Mouse (Mus musculus) myocyte (in vitro differentiated cells): ENCODE data around the gene Dtnb. TPM values are rescaled to one million over a fixed set of nuclear protein-coding genes. Genes with fewer than 3 reads are reported as not detected.

ENCODE experiments used
- H3K27me3 ChIP-seq: one replicate; pipeline ENCODE4 v1.6.1; 2011; ENCODE audit not compliant: control insufficient read depth, insufficient read depth, insufficient read length
- H3K36me3 ChIP-seq: one replicate; pipeline ENCODE4 v1.6.1; 2011; ENCODE audit not compliant: control insufficient read depth, insufficient read depth
- H3K4me2 ChIP-seq: one replicate; pipeline ENCODE4 v1.6.1; 2011; ENCODE audit warnings: low read depth, control low read depth
- H3K4me3 ChIP-seq: one replicate; pipeline ENCODE4 v1.5.1; 2011; ENCODE audit warnings: mild to moderate bottlenecking, control low read depth, moderate library complexity
- H3K79me2 ChIP-seq: one replicate; pipeline ENCODE4 v1.6.1; 2011; ENCODE audit not compliant: control insufficient read depth, insufficient read depth
- H3ac ChIP-seq: one replicate; pipeline ENCODE4 v1.6.1; 2011; ENCODE audit not compliant: control insufficient read depth, insufficient read length
- CEBPB ChIP-seq: IDR thresholded peaks from 2 replicates; pipeline ENCODE4 v1.6.1; 2011; ENCODE audit warnings: mild to moderate bottlenecking, moderate library complexity; ENCODE audit not compliant: poor library complexity, insufficient read depth, severe bottlenecking
- E2F4 ChIP-seq: IDR thresholded peaks from one replicate; pipeline ENCODE4 v1.6.1; 2011; ENCODE audit warnings: mild to moderate bottlenecking, control low read depth, moderate library complexity; ENCODE audit not compliant: insufficient read depth
- MAX ChIP-seq: IDR thresholded peaks from one replicate; pipeline ENCODE4 v1.6.1; 2011; ENCODE audit warnings: low read depth, mild to moderate bottlenecking, control low read depth
- MYOD1 ChIP-seq, 3 experiments: IDR thresholded peaks; one replicate each; pipeline ENCODE4 v1.6.1; 2011; ENCODE audit warnings: control low read depth in 2 of 3, low read depth in 2 of 3, mild to moderate bottlenecking in 2 of 3, moderate library complexity in 1 of 3; ENCODE audit not compliant: insufficient read length in 2 of 3, control insufficient read depth in 1 of 3
- MYOG ChIP-seq, 3 experiments: IDR thresholded peaks; one replicate each; pipeline ENCODE4 v1.6.1; 2011; ENCODE audit warnings: control low read depth in 2 of 3, low read depth in 2 of 3, mild to moderate bottlenecking in 2 of 3; ENCODE audit not compliant: insufficient read length in 2 of 3, control insufficient read depth in 1 of 3, insufficient read depth in 1 of 3
- POLR2A ChIP-seq: IDR thresholded peaks from one replicate; pipeline ENCODE4 v1.6.1; 2011; ENCODE audit warnings: low read depth, mild to moderate bottlenecking, control low read depth, moderate library complexity; ENCODE audit not compliant: insufficient read length
- POLR2AphosphoS2 ChIP-seq: IDR thresholded peaks from one replicate; pipeline ENCODE4 v1.6.1; 2011; ENCODE audit warnings: low read depth, control low read depth; ENCODE audit not compliant: insufficient read length
- REST ChIP-seq: IDR thresholded peaks from one replicate; pipeline ENCODE4 v1.6.1; 2011; ENCODE audit warnings: mild to moderate bottlenecking, control low read depth, moderate library complexity; ENCODE audit not compliant: insufficient read depth, insufficient read length
- SRF ChIP-seq: IDR thresholded peaks from one replicate; pipeline ENCODE4 v1.6.1; 2011; ENCODE audit warnings: low read depth; ENCODE audit not compliant: control insufficient read depth, insufficient read length
- TCF12 ChIP-seq: IDR thresholded peaks from one replicate; pipeline ENCODE4 v1.6.1; 2011; ENCODE audit warnings: mild to moderate bottlenecking, control low read depth; ENCODE audit not compliant: poor library complexity, insufficient read depth, severe bottlenecking
- TCF3 ChIP-seq: IDR thresholded peaks from one replicate; pipeline ENCODE4 v1.6.1; 2011; ENCODE audit warnings: low read depth, control low read depth; ENCODE audit not compliant: insufficient read length
- USF1 ChIP-seq: IDR thresholded peaks from one replicate; pipeline ENCODE4 v1.6.1; 2011; ENCODE audit warnings: low read depth, mild to moderate bottlenecking, control low read depth, moderate library complexity
- polyA plus RNA-seq: library from polyadenylated mRNA; unstranded; fragments of >200 nt; fragmentation: generic; extraction: Trizol; gene quantifications from one replicate; pipeline ENCODE4 v1.2.1, GENCODE M21; 2012; ENCODE audit warnings: missing spikeins

Dtnb gene
- polyA plus RNA-seq, 1 experiment = 5.5 TPM

GRCm38 (mm10) chr12:3759419-3759818 lies 187.2 kb downstream of the Dtnb start:
- TF ChIP-seq SRF (no peak), USF1 (no peak), MYOG (IDR thresholded peaks at IDR 0.05; ENCODE audit: control insufficient read depth in 1 of 3, insufficient read depth in 1 of 3, insufficient read length in 2 of 3, low read depth in 2 of 3) (no peak), E2F4 (no peak), POLR2A (no peak), POLR2AphosphoS2 (no peak), TCF3 (no peak)
- Histone ChIP-seq H3K79me2 (no peaks in the 10 kb centered on the region), H3ac (no peak overlapping the region), H3K27me3 (no peaks in the 10 kb centered on the region), H3K4me3 (no peak overlapping the region), H3K36me3 (no peaks in the 10 kb centered on the region), H3K4me2 (no peak overlapping the region)

- TF ChIP-seq MYOG (IDR thresholded peaks at IDR 0.05; ENCODE audit: control insufficient read depth in 1 of 3, insufficient read depth in 1 of 3, insufficient read length in 2 of 3, low read depth in 2 of 3) (no peak), CEBPB (no peak), POLR2A (no peak), TCF12 (no peak), REST (no peak)
- no peak overlapping the region for H3K4me3 ChIP-seq
- H3ac ChIP-seq = no peak overlapping the region
Measured at GRCm38 (mm10) chr12:3760876-3761590, 188.9 kb downstream of the Dtnb start.

GRCm38 (mm10) chr12:3761591-3762295 lies 189.6 kb downstream of the Dtnb start:
- TF ChIP-seq POLR2A (no peak), E2F4 (no peak), REST (no peak), CEBPB (no peak), TCF12 (no peak), SRF (no peak), POLR2AphosphoS2 (no peak), USF1 (no peak), MAX (no peak), MYOD1 (IDR thresholded peaks at IDR 0.05; ENCODE audit: control insufficient read depth in 1 of 3, insufficient read length in 2 of 3, low read depth in 2 of 3) (no peak), TCF3 (no peak), MYOG (IDR thresholded peaks at IDR 0.05; ENCODE audit: control insufficient read depth in 1 of 3, insufficient read depth in 1 of 3, insufficient read length in 2 of 3, low read depth in 2 of 3) (no peak)
- no peaks in the 10 kb centered on the region for H3K79me2 ChIP-seq
- no peak overlapping the region for H3K4me2 ChIP-seq
- H3ac ChIP-seq = no peak overlapping the region
- H3K36me3 ChIP-seq = no peaks in the 10 kb centered on the region
- H3K4me3 ChIP-seq = no peak overlapping the region
- H3K27me3 ChIP-seq = no peaks in the 10 kb centered on the region

More at GRCm38 (mm10) chr12:3760876-3761590, 188.9 kb downstream of the Dtnb start:
- Histone ChIP-seq H3K36me3 (no peaks in the 10 kb centered on the region), H3K79me2 (no peaks in the 10 kb centered on the region), H3K27me3 (no peaks in the 10 kb centered on the region), H3K4me2 (no peak overlapping the region)

GRCm38 (mm10) chr12:3764191-3764804 lies 192.1 kb downstream of the Dtnb start:
- Histone ChIP-seq H3K36me3 (no peaks in the 10 kb centered on the region), H3K27me3 (no peaks in the 10 kb centered on the region), H3K4me2 (no peak overlapping the region), H3K79me2 (no peaks in the 10 kb centered on the region), H3ac (no peak overlapping the region), H3K4me3 (no peak overlapping the region)
- TF ChIP-seq USF1 = no peak
- TF ChIP-seq SRF = no peak
- no peak for TF ChIP-seq MYOD1 (IDR thresholded peaks at IDR 0.05; ENCODE audit: control insufficient read depth in 1 of 3, insufficient read length in 2 of 3, low read depth in 2 of 3)
- no peak for TF ChIP-seq POLR2AphosphoS2
- TF ChIP-seq POLR2A = no peak
- no peak for TF ChIP-seq MYOG (IDR thresholded peaks at IDR 0.05; ENCODE audit: control insufficient read depth in 1 of 3, insufficient read depth in 1 of 3, insufficient read length in 2 of 3, low read depth in 2 of 3)
- TF ChIP-seq TCF12 = no peak
- TF ChIP-seq TCF3 = no peak
- no peak for TF ChIP-seq CEBPB
- no peak for TF ChIP-seq E2F4
- TF ChIP-seq REST = no peak
- no peak for TF ChIP-seq MAX
